Mouse (Mus musculus): ENCODE data around the gene Arhgap6. TPM values are rescaled to one million over a fixed set of nuclear protein-coding genes. Genes with fewer than 3 reads are reported as not detected.

The Arhgap6 gene
- polyA plus RNA-seq, 1 experiment from 2014 or later = 11.1 TPM

DNA sequence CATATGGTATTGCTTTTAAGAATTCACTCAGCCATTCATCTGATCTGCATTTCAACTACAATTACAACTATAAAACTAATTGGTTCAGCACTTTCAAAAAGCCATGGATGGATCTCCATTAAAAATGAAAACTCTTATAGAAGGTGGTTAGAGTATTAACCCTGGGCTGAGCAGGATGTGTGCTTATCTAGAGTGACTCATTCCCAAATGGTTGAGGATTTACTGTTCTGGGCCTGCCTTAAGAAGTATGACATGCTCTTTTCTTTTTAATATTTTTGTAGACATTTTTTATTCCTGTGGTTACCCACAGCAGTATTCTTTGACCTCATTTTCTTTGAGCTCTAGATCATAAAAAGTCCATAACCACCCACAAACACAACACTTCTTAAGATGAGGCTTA, 267.7 kb downstream of the Arhgap6 start:
- Histone ChIP-seq H3K9ac (replicated peaks; ENCODE audit: low read depth) (no peak overlapping the region), H3K4me3 (ENCODE audit: low read depth, low read length) (no peak overlapping the region), H3K4me2 (replicated peaks; ENCODE audit: low read depth, low read length) (no peak overlapping the region), H3K27ac (ENCODE audit: low read length) (no peak overlapping the region), H3K9me3 (ENCODE audit: low read length) (no peaks in the 10 kb centered on the region), H3K4me1 (ENCODE audit: insufficient read depth, low read depth, low read length) (no peaks in the 10 kb centered on the region), H3K36me3 (ENCODE audit: insufficient read depth, low read length) (no peaks in the 10 kb centered on the region), H3K27me3 (replicated peaks; ENCODE audit: insufficient read depth, low read length) (no peaks in the 10 kb centered on the region)
- DNase-seq (ENCODE audit: low spot score) (no peak), ATAC-seq (no peak)
- no peak for TF ChIP-seq CTCF (IDR thresholded peaks at IDR 0.05)
- no peak for TF ChIP-seq EP300 (IDR thresholded peaks at IDR 0.05)

GRCm38 (mm10) chrX:169065298-169065697, 270.4 kb downstream of the Arhgap6 start:
- Histone ChIP-seq H3K4me2 (replicated peaks; ENCODE audit: low read depth, low read length) (no peak overlapping the region), H3K36me3 (ENCODE audit: insufficient read depth, low read length) (no peaks in the 10 kb centered on the region), H3K9ac (replicated peaks; ENCODE audit: low read depth) (no peak overlapping the region), H3K4me1 (ENCODE audit: insufficient read depth, low read depth, low read length) (no peaks in the 10 kb centered on the region), H3K27ac (ENCODE audit: low read length) (no peak overlapping the region), H3K9me3 (ENCODE audit: low read length) (no peaks in the 10 kb centered on the region), H3K27me3 (replicated peaks; ENCODE audit: insufficient read depth, low read length) (no peaks in the 10 kb centered on the region), H3K4me3 (ENCODE audit: low read depth, low read length) (no peak overlapping the region)
- 48% methylated on average over 3 of the region's 3 CpGs for WGBS
- DNase-seq (ENCODE audit: low spot score) (no peak), ATAC-seq (no peak)
- TF ChIP-seq CTCF (IDR thresholded peaks at IDR 0.05) = no peak
- TF ChIP-seq EP300 (IDR thresholded peaks at IDR 0.05) = no peak

DNA sequence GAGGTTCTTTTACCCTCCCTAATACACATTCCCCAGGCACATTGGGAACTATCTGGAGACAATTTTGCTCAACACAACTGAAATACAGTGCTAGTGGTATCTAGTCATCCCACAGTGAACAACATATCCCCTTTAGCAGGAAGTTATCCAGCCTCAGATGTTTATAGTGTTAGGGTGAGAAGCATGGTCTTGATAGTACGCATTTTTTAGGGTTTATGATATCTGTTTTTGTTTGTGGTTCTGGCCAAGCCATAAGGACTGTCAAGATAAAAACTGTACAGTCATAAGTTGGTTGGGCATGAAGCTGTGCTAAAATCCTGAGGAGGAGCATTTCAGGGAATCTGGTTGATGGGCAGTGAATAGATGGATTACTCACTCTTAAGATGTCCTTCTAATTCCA, 271.0 kb downstream of the Arhgap6 start:
- no peak overlapping the region for H3K4me3 ChIP-seq (ENCODE audit: low read depth, low read length)
- no peak for ATAC-seq
- WGBS = 65% methylated on average over 1 of the region's 1 CpGs
- H3K36me3 ChIP-seq (ENCODE audit: insufficient read depth, low read length) = no peaks in the 10 kb centered on the region
- DNase-seq (ENCODE audit: low spot score) = no peak
- H3K27ac ChIP-seq (ENCODE audit: low read length) = no peak overlapping the region
- H3K4me2 ChIP-seq (replicated peaks; ENCODE audit: low read depth, low read length) = no peak overlapping the region
- no peak overlapping the region for H3K9ac ChIP-seq (replicated peaks; ENCODE audit: low read depth)
- TF ChIP-seq EP300 (IDR thresholded peaks at IDR 0.05) = no peak
- H3K27me3 ChIP-seq (replicated peaks; ENCODE audit: insufficient read depth, low read length) = no peaks in the 10 kb centered on the region
- H3K4me1 ChIP-seq (ENCODE audit: insufficient read depth, low read depth, low read length) = no peaks in the 10 kb centered on the region
- no peaks in the 10 kb centered on the region for H3K9me3 ChIP-seq (ENCODE audit: low read length)

DNA sequence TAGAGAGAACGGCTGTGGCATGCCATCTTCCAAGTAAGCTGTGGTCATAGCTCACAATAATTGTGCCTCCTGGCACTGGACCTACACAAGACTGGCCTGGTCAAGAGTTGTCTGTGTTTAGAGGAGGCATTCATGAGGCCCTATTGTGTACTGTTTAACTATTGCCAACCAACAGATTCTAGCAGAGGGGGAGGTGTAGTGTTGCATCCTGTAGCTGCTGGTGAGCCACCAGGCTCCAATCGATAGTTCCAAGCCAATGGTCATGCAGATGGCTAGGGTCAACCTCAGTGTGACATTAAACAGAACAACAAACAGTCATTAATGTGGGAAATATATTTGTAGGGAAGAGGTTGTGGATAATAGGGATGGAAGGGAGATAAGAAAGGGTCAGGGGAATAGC, 280.1 kb downstream of the Arhgap6 start:
- no peaks in the 10 kb centered on the region for H3K27me3 ChIP-seq (replicated peaks; ENCODE audit: insufficient read depth, low read length)
- 79% methylated on average over 2 of the region's 2 CpGs for WGBS
- no peak for ATAC-seq
- no peak for TF ChIP-seq CTCF (IDR thresholded peaks at IDR 0.05)
- TF ChIP-seq EP300 (IDR thresholded peaks at IDR 0.05) = no peak
- H3K4me3 ChIP-seq (ENCODE audit: low read depth, low read length) = no peak overlapping the region
- no peak for DNase-seq (ENCODE audit: low spot score)
- no peak overlapping the region for H3K9ac ChIP-seq (replicated peaks; ENCODE audit: low read depth)
- H3K4me1 ChIP-seq (ENCODE audit: insufficient read depth, low read depth, low read length) = no peaks in the 10 kb centered on the region
- no peaks in the 10 kb centered on the region for H3K9me3 ChIP-seq (ENCODE audit: low read length)
- H3K36me3 ChIP-seq (ENCODE audit: insufficient read depth, low read length) = no peaks in the 10 kb centered on the region
- no peak overlapping the region for H3K27ac ChIP-seq (ENCODE audit: low read length)
- no peak overlapping the region for H3K4me2 ChIP-seq (replicated peaks; ENCODE audit: low read depth, low read length)

DNA sequence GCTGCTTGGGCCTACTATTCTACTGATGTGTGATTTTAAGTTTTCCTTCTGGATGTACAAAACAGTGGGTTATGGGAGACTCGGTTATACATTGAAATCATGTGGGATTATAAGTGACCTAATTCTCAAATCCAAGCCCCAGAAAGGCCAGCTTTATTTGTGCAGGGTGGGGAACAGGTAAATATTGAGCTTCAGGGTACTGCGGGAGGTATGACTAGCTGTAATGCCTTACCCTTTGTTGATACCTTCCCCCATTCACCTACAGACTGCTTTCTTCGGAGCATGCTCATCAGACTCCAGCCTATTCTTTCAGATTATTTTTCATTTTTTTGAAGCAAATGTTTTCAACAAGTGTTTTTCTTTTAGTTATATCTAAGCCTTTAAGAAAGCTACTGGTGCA, 286.7 kb downstream of the Arhgap6 start:
- DNase-seq (ENCODE audit: low spot score) = no peak
- Histone ChIP-seq H3K27ac (ENCODE audit: low read length) (no peak overlapping the region), H3K27me3 (replicated peaks; ENCODE audit: insufficient read depth, low read length) (no peaks in the 10 kb centered on the region), H3K9ac (replicated peaks; ENCODE audit: low read depth) (no peak overlapping the region), H3K36me3 (ENCODE audit: insufficient read depth, low read length) (no peaks in the 10 kb centered on the region), H3K9me3 (ENCODE audit: low read length) (no peaks in the 10 kb centered on the region), H3K4me2 (replicated peaks; ENCODE audit: low read depth, low read length) (no peak overlapping the region), H3K4me3 (ENCODE audit: low read depth, low read length) (no peak overlapping the region), H3K4me1 (ENCODE audit: insufficient read depth, low read depth, low read length) (no peaks in the 10 kb centered on the region)
- no peak for ATAC-seq
- TF ChIP-seq EP300 (IDR thresholded peaks at IDR 0.05) = no peak
- TF ChIP-seq CTCF (IDR thresholded peaks at IDR 0.05) = no peak
- 70% methylated on average over 3 of the region's 3 CpGs for WGBS

DNA sequence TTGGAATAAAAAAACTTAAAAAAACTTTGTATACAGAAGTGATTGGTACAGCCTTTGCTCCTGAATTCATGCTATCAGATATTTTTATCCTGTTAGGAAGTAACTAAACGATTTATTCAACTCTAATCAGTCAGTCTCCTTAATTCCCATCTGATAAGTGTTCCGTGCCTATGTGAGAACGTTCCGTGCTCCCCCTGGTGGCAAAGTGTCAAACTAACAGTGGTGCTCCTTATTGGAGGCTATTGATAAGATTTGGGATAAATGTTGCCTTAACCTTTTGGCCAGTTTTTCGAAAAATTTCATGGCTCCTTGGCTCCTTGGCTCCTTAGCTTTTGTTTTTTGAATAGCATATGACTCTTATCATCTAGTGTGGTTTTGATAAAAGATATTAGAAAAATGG, 291.0 kb downstream of the Arhgap6 start:
- DNase-seq (ENCODE audit: low spot score) (peak; percentile 29), ATAC-seq (no peak)
- no peaks in the 10 kb centered on the region for H3K4me1 ChIP-seq (ENCODE audit: insufficient read depth, low read depth, low read length)
- H3K9me3 ChIP-seq (ENCODE audit: low read length) = no peaks in the 10 kb centered on the region
- no peak overlapping the region for H3K4me2 ChIP-seq (replicated peaks; ENCODE audit: low read depth, low read length)
- 8% methylated on average over 5 of the region's 5 CpGs for WGBS
- TF ChIP-seq EP300 (IDR thresholded peaks at IDR 0.05) (no peak), CTCF (IDR thresholded peaks at IDR 0.05) (peak; percentile 80)
- H3K27me3 ChIP-seq (replicated peaks; ENCODE audit: insufficient read depth, low read length) = no peaks in the 10 kb centered on the region
- no peaks in the 10 kb centered on the region for H3K36me3 ChIP-seq (ENCODE audit: insufficient read depth, low read length)
- no peak overlapping the region for H3K27ac ChIP-seq (ENCODE audit: low read length)
- no peak overlapping the region for H3K9ac ChIP-seq (replicated peaks; ENCODE audit: low read depth)
- H3K4me3 ChIP-seq (ENCODE audit: low read depth, low read length) = no peak overlapping the region

- Histone ChIP-seq H3K9ac (replicated peaks; ENCODE audit: low read depth) (no peak overlapping the region), H3K27ac (ENCODE audit: low read length) (no peak overlapping the region), H3K9me3 (ENCODE audit: low read length) (no peaks in the 10 kb centered on the region), H3K4me1 (ENCODE audit: insufficient read depth, low read depth, low read length) (no peaks in the 10 kb centered on the region), H3K4me3 (ENCODE audit: low read depth, low read length) (no peak overlapping the region), H3K27me3 (replicated peaks; ENCODE audit: insufficient read depth, low read length) (no peaks in the 10 kb centered on the region), H3K36me3 (ENCODE audit: insufficient read depth, low read length) (no peaks in the 10 kb centered on the region), H3K4me2 (replicated peaks; ENCODE audit: low read depth, low read length) (no peak overlapping the region)
- ATAC-seq (no peak), DNase-seq (ENCODE audit: low spot score) (peak; percentile 19)
- WGBS = 70% methylated on average over 2 of the region's 2 CpGs
- no peak for TF ChIP-seq CTCF (IDR thresholded peaks at IDR 0.05)
- TF ChIP-seq EP300 (IDR thresholded peaks at IDR 0.05) = no peak
These were observed 294.3 kb downstream of the Arhgap6 start for GRCm38 (mm10) chrX:169089221-169089620.
